Mouse (Mus musculus) heart, adult 2 months (tissue): Measurements from ENCODE around the gene Tmem170b. TPM values are rescaled to one million over a fixed set of nuclear protein-coding genes. Genes with fewer than 3 reads are reported as not detected.

Experiments used
- DNase-seq, 2 experiments: peaks; one replicate each; pipeline ENCODE4 v3.0.0; 2021
- H3K27ac ChIP-seq: fragments of 200-600 bp; 2 replicates; pipeline ENCODE4 v1.8.1; 2022
- H3K27me3 ChIP-seq: fragments of 200-500 bp; 2 replicates; pipeline ENCODE4 v1.6.1; 2012; ENCODE audit warnings: mild to moderate bottlenecking, low read length, inconsistent platforms, mixed read lengths; ENCODE audit not compliant: control insufficient read depth, insufficient read depth
- H3K36me3 ChIP-seq: fragments of 200-500 bp; 2 replicates; pipeline ENCODE4 v1.6.1; 2012; ENCODE audit warnings: low read length, inconsistent platforms; ENCODE audit not compliant: control insufficient read depth, insufficient read depth
- H3K4me1 ChIP-seq: fragments of 200-500 bp; 2 replicates; pipeline ENCODE4 v1.6.1; 2011; ENCODE audit warnings: low read length; ENCODE audit not compliant: control insufficient read depth, insufficient read depth
- H3K4me3 ChIP-seq: fragments of 200-600 bp; 2 replicates; pipeline ENCODE4 v1.8.1; 2022
- H3K79me2 ChIP-seq: fragments of 200-500 bp; replicated peaks from 2 replicates; pipeline ENCODE4 v1.6.1; 2012; ENCODE audit warnings: mild to moderate bottlenecking, inconsistent platforms, low read length, moderate library complexity, mixed read lengths; ENCODE audit not compliant: control insufficient read depth, insufficient read depth
- H3K9ac ChIP-seq: fragments of 200-500 bp; 2 replicates; pipeline ENCODE4 v1.6.1; 2012; ENCODE audit warnings: low read depth, mild to moderate bottlenecking, control low read depth, inconsistent platforms, low read length, mixed read lengths
- CTCF ChIP-seq: fragments of 200-600 bp; IDR thresholded peaks from 2 replicates; pipeline ENCODE4 v1.8.1; 2022; ENCODE audit warnings: antibody characterized with exemption, mild to moderate bottlenecking, moderate library complexity
- EP300 ChIP-seq: fragments of 200-500 bp; IDR thresholded peaks from 2 replicates; pipeline ENCODE4 v1.6.1; 2011; ENCODE audit warnings: low read depth, low read length, control low read depth; ENCODE audit not compliant: insufficient read depth
- POLR2A ChIP-seq: fragments of 200-500 bp; IDR thresholded peaks from 2 replicates; pipeline ENCODE4 v1.6.1; 2011; ENCODE audit warnings: mild to moderate bottlenecking, low read depth, low read length, control low read depth; ENCODE audit not compliant: insufficient read depth
- WGBS: fragments of 180-500 bp; shearing (Covaris S2); methylation state at CpG from one replicate; pipeline ENCODE4 v1.1.7; 2018; 5-methylcytosine and 5-hydroxymethylcytosine counted together
- intact Hi-C: fragments of 180-260 bp; cut with DNase I; formaldehyde crosslinking; loops from one replicate; pipeline ENCODE4 v1.15.1; 2025
- polyA plus RNA-seq: library from polyadenylated mRNA; depleted of rRNA; stranded (reverse); fragments of >200 nt; gene quantifications from 2 replicates; pipeline ENCODE4 v1.2.3, GENCODE M21; 2012
- total RNA-seq, 2 experiments: library from RNA; stranded (reverse); gene quantifications; 2 replicates each; pipeline ENCODE4 v1.2.3; 2021

Gene Tmem170b
- total and polyA plus RNA-seq, 3 experiments, result 3.6 to 27.1 (median 22.0) TPM

- Histone ChIP-seq H3K79me2 (no peaks in the 10 kb centered on the region), H3K4me1 (no peaks in the 10 kb centered on the region), H3K27me3 (no peaks in the 10 kb centered on the region), H3K9ac (no peak overlapping the region), H3K36me3 (no peaks in the 10 kb centered on the region), H3K27ac (no peak overlapping the region), H3K4me3 (no peak overlapping the region)
- TF ChIP-seq POLR2A (no peak), EP300 (0 out of 2 replicates have a peak, but pooled peaks have one; percentile 65), CTCF (peak; percentile 98)
- peak; percentile 49 to 61 for DNase-seq
- intact Hi-C loops, result loop anchor here (1.0 to 5.0 kb wide), 5 partner anchors 63 to 288 kb away; no protein-coding TSS in a partner anchor
- 65% methylated on average over 13 of the region's 13 CpGs for WGBS
These were observed 34.0 kb upstream of the Tmem170b start for GRCm38 (mm10) chr13:41571368-41572350.

GRCm38 (mm10) chr13:41572351-41572735, 33.4 kb upstream of the Tmem170b start:
- H3K4me3 ChIP-seq, result no peak overlapping the region
- no peaks in the 10 kb centered on the region for H3K4me1 ChIP-seq
- no peaks in the 10 kb centered on the region for H3K79me2 ChIP-seq
- no peak overlapping the region for H3K9ac ChIP-seq
- intact Hi-C loops, result loop anchor here (1.0 to 5.0 kb wide), 5 partner anchors 62 to 289 kb away; no protein-coding TSS in a partner anchor
- no peak overlapping the region for H3K27ac ChIP-seq
- DNase-seq, result no peak
- no peak for TF ChIP-seq EP300
- no peak for TF ChIP-seq POLR2A
- peak; percentile 2; the same call in 1 of the 2 replicates for TF ChIP-seq CTCF
- 44% methylated on average over 4 of the region's 4 CpGs for WGBS
- H3K36me3 ChIP-seq, result no peaks in the 10 kb centered on the region
- H3K27me3 ChIP-seq, result no peaks in the 10 kb centered on the region

GRCm38 (mm10) chr13:41573126-41573846, 32.4 kb upstream of the Tmem170b start:
- Histone ChIP-seq H3K36me3 (no peaks in the 10 kb centered on the region), H3K27me3 (no peaks in the 10 kb centered on the region), H3K79me2 (no peaks in the 10 kb centered on the region), H3K4me3 (no peak overlapping the region), H3K4me1 (no peaks in the 10 kb centered on the region), H3K27ac (no peak overlapping the region), H3K9ac (no peak overlapping the region)
- DNase-seq, result no peak
- TF ChIP-seq POLR2A, result no peak
- TF ChIP-seq EP300, result no peak
- no peak for TF ChIP-seq CTCF
- intact Hi-C loops, result loop anchor here (2.0 to 5.0 kb wide), 2 partner anchors 106 to 214 kb away; no protein-coding TSS in a partner anchor
- 45% methylated on average over 4 of the region's 4 CpGs for WGBS

- DNase-seq, result no peak
- H3K27ac ChIP-seq, result no peak overlapping the region
- no peaks in the 10 kb centered on the region for H3K27me3 ChIP-seq
- no peak for TF ChIP-seq EP300
- TF ChIP-seq POLR2A, result no peak
- no peak for TF ChIP-seq CTCF
- WGBS, result 82% methylated on average over 4 of the region's 4 CpGs
- no peaks in the 10 kb centered on the region for H3K79me2 ChIP-seq
- H3K9ac ChIP-seq, result no peak overlapping the region
- H3K4me1 ChIP-seq, result no peaks in the 10 kb centered on the region
- intact Hi-C loops, result no loop called here
- H3K36me3 ChIP-seq, result no peaks in the 10 kb centered on the region
- H3K4me3 ChIP-seq, result no peak overlapping the region
These were observed 24.6 kb upstream of the Tmem170b start for GRCm38 (mm10) chr13:41581058-41581457.

- Histone ChIP-seq H3K9ac (peak overlapping the region; percentile 45), H3K4me3 (peak overlapping the region; percentile 23; the same call in 1 of the 2 replicates), H3K27ac (peak overlapping the region; percentile 61), H3K27me3 (no peaks in the 10 kb centered on the region), H3K4me1 (no peaks in the 10 kb centered on the region), H3K36me3 (no peaks in the 10 kb centered on the region), H3K79me2 (no peaks in the 10 kb centered on the region)
- WGBS, result 54% methylated on average over 7 of the region's 7 CpGs
- intact Hi-C loops, result no loop called here
- TF ChIP-seq EP300 (no peak), CTCF (no peak), POLR2A (0 out of 2 replicates have a peak, but pooled peaks have one; percentile 15)
- DNase-seq, result peak; percentile 21 to 24
These were observed 21.9 kb upstream of the Tmem170b start for GRCm38 (mm10) chr13:41583666-41584357.
